Mouse (Mus musculus) liver (tissue): ENCODE data around the gene Tsc22d4.

ENCODE experiments used
- DNase-seq: peaks from one replicate; pipeline ENCODE4 v3.0.0-alpha.2; 2020; ENCODE audit warnings: mixed read lengths

The Tsc22d4 gene

GRCm38 (mm10) chr5:137768475-137768874 is 22.9 kb downstream of the Tsc22d4 start:
- DNase-seq: no peak

- DNase-seq: peak; percentile 55
These were observed 25.2 kb downstream of the Tsc22d4 start for GRCm38 (mm10) chr5:137770709-137771108.

- no peak for DNase-seq
These were observed 27.2 kb downstream of the Tsc22d4 start for GRCm38 (mm10) chr5:137772755-137773154.

GRCm38 (mm10) chr5:137775587-137776290 is 30.2 kb downstream of the Tsc22d4 start:
- no peak for DNase-seq

- peak; percentile 45 for DNase-seq
These were observed 30.9 kb downstream of the Tsc22d4 start for GRCm38 (mm10) chr5:137776408-137776918.

DNA sequence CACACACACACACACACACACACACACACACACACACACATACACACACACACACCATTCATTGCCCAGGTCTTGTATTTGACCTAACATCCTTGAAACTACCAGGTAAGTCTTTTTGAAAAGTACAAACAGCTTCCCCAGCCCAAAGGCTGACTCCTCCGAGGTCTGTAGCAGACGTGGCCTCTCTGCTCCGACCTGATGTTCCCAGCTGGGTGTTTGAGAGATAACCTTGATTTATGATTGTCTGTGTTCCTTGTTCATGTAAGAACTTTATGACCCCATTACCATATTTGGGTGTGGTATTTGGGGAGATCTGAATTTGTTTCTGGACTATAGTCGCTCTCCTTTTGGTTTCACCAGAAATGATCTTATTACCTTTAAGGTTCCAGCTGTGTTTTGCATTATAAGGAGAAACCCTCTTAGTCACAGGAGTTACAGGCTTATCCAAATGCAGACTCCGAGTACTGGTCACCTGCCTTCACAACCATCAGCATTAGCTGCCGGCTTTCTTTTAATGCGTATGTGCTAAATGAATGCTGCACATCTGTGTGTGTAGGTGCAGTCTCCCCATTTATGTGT is 31.8 kb downstream of the Tsc22d4 start:
- DNase-seq: no peak

DNA sequence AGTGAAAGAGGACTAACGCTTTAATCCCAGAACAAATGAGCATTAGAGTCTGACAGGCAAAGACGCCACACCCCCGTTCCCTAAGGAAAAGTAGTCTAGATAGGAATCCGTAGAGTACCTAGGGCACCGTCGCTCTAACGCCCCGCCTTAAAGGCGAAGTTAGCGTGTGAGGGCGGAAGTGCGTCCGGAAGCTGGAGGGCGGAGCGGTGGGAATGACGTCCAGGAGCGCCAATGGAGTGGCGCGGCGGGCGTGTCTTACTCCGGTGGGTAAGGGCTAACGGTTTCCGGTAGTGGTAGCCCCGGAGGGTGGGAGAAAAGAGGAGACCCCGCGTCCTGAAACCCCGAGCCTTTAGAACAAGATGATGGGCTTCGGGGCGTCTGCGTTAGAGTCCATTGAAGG is 33.1 kb downstream of the Tsc22d4 start, which contains the start of gene Ppp1r35:
Ppp1r35 (plus strand) TSS at position 215 of the 400 bp plus-strand sequence.
- peak; percentile 96 for DNase-seq

- DNase-seq: peak; percentile 73
These were observed 33.8 kb downstream of the Tsc22d4 start for GRCm38 (mm10) chr5:137779053-137779933.

GRCm38 (mm10) chr5:137781661-137782060 is 36.1 kb downstream of the Tsc22d4 start:
- DNase-seq: no peak

GRCm38 (mm10) chr5:137782776-137783522 is 37.4 kb downstream of the Tsc22d4 start:
- DNase-seq: no peak

GRCm38 (mm10) chr5:137783901-137784540 is 38.5 kb downstream of the Tsc22d4 start:
- no peak for DNase-seq

DNA sequence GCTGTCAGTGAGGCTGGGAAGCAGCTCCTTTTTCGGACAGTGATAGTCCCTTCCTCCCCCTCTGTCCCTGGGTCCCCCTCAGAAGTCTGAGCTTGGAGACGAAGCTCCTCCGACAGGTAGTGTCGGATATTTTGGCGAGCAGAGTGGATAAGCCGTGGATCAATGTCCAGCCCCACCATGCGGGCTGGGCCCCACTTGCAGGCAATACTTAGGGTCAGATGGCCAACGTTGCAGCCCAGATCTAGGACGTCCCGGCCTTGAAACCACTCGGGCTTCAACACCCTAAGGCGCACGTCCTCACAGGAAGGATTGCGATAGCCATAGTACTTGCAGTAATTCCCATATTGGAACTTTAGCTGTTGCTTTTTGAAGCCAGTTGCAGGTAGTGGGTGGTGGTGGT is 39.0 kb downstream of the Tsc22d4 start:
- DNase-seq: no peak

- peak; percentile 61 for DNase-seq
These were observed 39.9 kb downstream of the Tsc22d4 start for GRCm38 (mm10) chr5:137785164-137786031.

DNA sequence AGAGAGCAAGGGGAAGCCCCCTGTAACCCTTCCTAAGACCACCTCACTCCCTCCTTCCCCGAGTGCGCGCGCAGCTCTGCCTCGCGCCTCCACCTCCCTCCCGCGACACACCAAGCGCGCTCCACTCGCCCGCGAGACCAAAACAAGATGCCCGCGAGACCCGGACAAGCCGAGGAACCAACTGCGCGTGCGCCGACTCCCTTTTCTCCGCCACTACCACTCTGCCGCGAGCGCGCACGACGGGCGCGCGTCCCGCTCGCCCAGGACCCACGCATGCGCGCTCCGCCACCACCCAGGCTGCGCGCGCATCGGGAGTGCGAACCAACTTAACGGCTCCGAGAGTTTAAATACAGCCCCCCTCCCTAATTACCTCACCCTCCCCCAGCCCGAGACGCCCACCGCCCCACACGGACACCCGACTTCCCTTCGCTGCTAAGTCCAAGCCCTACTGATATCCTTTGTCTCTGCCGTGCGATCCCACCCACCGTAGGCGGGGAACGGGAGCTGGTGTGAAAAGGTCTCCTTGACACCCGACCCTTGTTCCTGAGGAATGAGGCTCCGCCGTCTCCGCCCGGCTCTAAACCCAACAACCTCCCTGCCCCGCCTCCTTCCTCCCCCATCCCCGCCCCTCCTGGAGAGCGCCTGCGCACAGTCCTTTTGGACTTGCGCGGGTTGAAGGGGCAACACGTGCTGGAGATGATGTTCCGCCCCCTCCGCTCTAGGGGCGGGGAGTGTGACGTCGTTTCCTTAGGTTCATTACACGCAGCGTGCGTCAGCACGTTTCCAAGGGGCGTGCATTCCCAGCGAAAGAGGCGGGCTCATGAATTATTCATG is 40.8 kb downstream of the Tsc22d4 start:
- peak; percentile 99 for DNase-seq

DNA sequence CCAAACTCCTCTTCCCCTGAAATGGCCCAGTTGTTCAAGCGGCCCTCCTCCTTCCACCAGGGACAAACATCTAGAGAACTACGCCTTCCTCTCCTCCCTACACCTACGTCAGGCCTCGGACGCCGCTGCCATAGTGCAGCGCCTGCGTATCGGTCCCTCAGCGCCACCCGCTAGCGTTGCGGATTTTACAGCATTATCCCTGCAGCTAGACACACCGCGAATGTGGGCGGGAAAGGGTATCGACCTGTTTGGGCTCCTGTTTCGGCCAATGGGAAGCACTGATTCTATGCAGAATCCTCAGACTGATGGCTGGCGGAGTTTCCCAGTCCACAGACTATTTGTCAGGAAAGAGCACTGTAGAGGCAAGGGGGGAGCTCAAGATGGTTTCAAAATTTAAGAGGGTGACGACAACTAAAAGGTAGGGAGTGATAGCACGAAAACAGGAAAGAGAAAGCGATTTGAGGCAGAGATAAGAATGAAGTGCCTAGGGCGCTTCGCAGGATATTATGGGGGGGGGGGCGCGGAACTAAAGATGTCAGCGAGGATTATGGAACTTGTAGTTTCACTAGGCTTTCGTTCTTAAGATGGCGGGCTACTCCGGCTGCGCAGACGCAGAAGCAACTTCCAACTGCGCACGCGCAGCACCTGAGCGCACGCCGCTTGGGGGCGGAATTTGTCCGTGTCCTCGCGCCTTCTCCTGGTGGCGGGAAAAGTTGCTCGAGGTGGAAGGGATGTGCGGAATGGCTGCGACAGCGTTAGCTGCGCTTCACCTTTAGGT is 41.8 kb downstream of the Tsc22d4 start, which contains the start of the genes Mepce and Zcwpw1:
Mepce (minus strand) TSS at position 505 of the 778 bp plus-strand sequence.
Zcwpw1 (plus strand) TSS at position 648 of the 778 bp plus-strand sequence.
- peak; percentile 94 for DNase-seq

- DNase-seq: no peak
These were observed 42.6 kb downstream of the Tsc22d4 start for GRCm38 (mm10) chr5:137788171-137788570.

GRCm38 (mm10) chr5:137788946-137789531 is 43.5 kb downstream of the Tsc22d4 start:
- DNase-seq: no peak

GRCm38 (mm10) chr5:137791553-137791952 is 46.0 kb downstream of the Tsc22d4 start:
- no peak for DNase-seq

- no peak for DNase-seq
These were observed 51.1 kb downstream of the Tsc22d4 start for GRCm38 (mm10) chr5:137796606-137797005.
